Mouse (Mus musculus): ENCODE measurements around the gene Phtf1.

DNA sequence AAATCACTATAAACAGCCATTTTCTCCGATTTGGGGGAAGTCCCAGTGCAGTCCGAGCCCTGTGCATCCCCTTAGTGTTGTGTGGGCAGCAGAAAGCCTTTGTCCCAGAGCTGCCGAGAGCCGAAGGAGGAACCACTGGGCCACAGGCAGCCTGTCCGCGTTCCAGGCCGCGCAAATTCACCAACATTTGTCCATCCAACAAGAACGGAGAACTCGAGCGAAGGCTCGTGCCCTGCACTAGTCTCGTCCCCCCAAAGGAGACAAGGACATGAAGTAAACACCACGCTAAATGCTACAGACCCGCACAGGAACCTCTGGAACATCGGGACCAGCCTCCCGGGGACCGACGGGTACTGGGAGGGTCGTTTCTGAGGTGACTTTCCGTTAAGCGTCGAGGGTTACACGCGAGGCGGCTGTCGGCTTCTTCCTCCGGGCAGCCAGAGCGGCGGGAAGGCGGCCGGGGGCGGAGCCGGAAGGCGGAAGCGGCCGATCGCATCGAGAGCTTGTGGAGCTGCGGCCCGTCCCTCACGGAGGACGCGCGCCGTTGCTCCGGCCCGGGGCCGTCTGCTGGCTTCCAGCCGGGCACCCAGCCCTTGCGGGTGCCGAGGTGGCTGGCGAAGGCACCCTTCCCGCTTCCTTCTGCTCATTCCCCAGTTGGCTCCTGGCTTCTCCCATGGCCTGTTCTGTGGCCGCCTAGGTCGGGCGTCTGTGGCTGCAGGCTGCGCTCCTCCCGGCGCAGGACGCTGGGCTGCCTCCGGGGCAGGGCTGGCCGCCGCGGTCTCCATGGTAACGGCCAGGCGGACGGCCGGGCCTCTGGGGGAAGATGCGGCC is at the start of gene Phtf1:
- TF ChIP-seq CTCF (IDR thresholded peaks at IDR 0.05; ENCODE audit: low read depth, low read length) (no peak), TAL1 (conservative IDR thresholded peaks at IDR 0.05; ENCODE audit: low read depth, low read length) (no peak)

All from G1E (cell line).